In the genomic region with DNA sequence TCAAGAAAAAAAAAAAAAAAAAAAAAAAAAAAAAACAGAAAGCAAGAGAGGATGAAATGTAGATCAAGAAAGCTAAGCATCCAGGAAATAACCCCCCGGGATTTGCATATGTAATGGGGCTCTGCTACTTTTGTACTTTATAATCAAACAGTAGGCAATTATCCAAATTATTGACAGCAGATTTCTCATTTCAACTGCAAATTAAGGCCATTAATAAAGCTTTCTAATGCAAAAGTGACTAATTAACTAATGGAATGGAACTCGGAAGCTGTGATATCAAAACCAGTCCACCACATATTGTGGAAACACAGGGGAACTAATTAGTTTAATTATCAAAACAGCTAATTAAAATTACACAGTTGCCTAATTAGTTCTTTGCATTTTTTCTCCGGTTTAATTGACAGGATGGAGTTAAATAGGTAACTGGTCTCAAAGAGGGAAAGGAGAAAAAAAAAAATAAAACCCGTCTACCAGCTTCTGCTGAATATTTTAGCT, we compare ENCODE assay signal across 15 mouse cellular contexts. TPM values are rescaled to one million over a fixed set of nuclear protein-coding genes. Genes with fewer than 3 reads are reported as not detected.
"Had no signal": no experiment of that assay in that cellular context is flagged by ENCODE, and none has a peak within 500 bp of the region (broad histone marks: within the 10 kb centered on the region; RNA-seq: fewer than 3 reads in every experiment).

No protein-coding gene starts in this region.

- H3K4me2 ChIP-seq: limb, embryonic 12.5 days; liver, embryonic 13.5 days; lung, embryonic 15.5 days; stomach, embryonic 15.5 days had no signal

- H3K27ac ChIP-seq: limb, embryonic 12.5 days; liver, embryonic 13.5 days; lung, embryonic 15.5 days; macrophage; stomach, embryonic 15.5 days had no signal

- H3K36me3 ChIP-seq: limb, embryonic 12.5 days; liver, embryonic 13.5 days; lung, embryonic 15.5 days; stomach, embryonic 15.5 days had no signal

- H3K9me3 ChIP-seq: limb, embryonic 12.5 days; liver, embryonic 13.5 days; lung, embryonic 15.5 days; stomach, embryonic 15.5 days had no signal

- H3K27me3 ChIP-seq: limb, embryonic 12.5 days; liver, embryonic 13.5 days; lung, embryonic 15.5 days; stomach, embryonic 15.5 days had no signal

- DNase-seq: kidney, adult 18-20 months; liver; liver, embryonic 13.5 days; liver, postnatal 0 days; lung, postnatal 14 days; right cerebral cortex, postnatal 14 days; thymus, adult 2 months; thymus, postnatal 25 days had no signal

- H3K4me3 ChIP-seq: layer of hippocampus, adult 2 months; limb, embryonic 12.5 days; liver, embryonic 13.5 days; lung, embryonic 15.5 days; stomach, embryonic 15.5 days had no signal

- ATAC-seq: liver, postnatal 0 days had no signal

- H3K4me1 ChIP-seq: limb, embryonic 12.5 days; liver, embryonic 13.5 days; lung, embryonic 15.5 days; stomach, embryonic 15.5 days had no signal

- H3K9ac ChIP-seq: limb, embryonic 12.5 days; liver, embryonic 13.5 days; liver, postnatal 0 days; lung, embryonic 15.5 days; stomach, embryonic 15.5 days had no signal

RNA-seq across cellular contexts. Expression of a gene that starts 0.8 kb away (rescaled TPM):
- polyA plus RNA-seq: liver, postnatal 0 days; macrophage; spleen, adult 2 months; testis, adult 2 months; thymus, adult 2 months had no signal
